Mouse (Mus musculus): Measurements from ENCODE around the gene Npm3.

Gene Npm3

DNA sequence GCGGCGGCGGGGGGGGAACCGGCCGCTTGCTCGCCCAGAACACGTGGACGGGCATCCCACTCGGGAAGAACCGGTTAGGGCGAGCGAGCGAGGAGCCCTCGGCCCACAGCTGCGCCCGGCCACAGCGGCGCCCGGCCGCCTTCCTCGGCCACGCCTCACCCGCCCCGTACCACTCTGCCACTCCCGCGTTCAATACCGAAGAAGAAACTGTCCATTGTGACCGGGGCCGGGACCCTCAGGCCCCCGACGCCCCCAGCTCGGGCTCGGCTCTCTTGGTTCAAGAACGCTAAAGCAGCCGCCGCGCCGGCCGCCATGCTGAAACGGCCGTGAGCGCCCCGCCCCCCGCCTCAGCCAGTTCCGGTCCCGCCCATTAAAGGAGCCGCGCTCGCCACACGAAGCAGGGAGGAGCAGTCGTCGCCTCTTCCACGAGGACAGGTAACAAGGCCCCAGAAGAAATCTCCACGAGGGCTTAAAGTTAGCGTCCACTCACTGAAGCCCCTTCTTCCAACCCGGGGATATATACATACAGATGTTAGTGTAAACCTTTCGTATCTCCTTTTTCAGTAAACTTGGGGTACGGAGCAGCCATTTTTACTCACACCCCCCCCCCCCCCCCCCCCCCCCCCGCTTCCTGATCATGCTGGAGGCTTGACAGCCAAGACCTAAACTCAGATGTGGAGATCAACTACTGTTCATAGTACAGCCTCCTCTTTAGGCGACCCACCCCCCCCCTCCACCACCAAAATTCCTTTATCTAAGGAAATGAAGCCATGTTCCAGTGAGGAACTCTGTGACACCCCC lies at the start of gene Npm3:
Npm3 (minus strand) TSS at position 349 of the 801 bp plus-strand sequence.
- peak; percentile 78 for ATAC-seq (ENCODE audit: low TSS enrichment)

DNA sequence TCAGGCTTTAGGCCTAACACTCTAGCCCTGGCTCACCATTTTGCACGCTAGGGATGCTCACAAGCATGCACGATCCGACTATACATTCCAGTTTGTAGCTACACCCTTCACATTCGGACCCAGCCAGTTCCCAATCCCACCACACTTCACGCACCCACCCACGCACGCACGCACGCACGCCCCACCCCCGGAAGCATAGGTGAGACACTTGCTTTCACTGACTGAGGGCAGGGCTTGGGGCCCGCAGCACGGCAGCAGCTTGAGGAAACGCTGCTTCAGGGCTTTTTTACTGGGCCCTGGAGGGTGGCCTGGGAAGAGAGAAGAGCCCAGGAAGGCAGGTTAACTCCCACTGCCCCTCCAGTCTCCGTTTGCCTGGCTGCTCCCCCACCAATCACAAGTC lies 47.5 kb upstream of the Npm3 start:
- no peak for ATAC-seq (ENCODE audit: low TSS enrichment)

DNA sequence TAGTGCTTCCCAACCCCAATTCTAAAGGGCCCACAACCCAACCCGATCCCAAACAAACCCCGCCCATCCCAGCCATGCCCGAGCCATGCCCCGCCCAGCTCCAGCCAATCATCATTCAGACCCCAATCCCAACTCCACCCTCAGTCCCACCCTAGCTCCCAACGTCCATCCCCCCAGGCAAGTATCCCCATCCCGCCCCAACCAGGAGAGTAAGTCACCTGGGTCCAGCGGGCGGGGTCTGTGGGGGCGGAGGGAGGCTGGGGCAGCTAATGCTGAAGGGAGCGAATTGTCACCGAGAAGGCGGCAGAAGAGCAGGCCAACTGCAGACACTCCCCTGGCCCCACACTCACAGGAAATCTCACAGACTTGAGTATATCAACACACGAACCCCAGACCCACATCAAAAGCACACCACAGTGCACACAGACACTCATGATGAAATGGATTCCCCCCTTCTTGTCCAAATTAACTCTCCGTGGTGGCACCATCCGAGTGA lies 46.7 kb upstream of the Npm3 start:
- ATAC-seq (ENCODE audit: low TSS enrichment) = no peak

DNA sequence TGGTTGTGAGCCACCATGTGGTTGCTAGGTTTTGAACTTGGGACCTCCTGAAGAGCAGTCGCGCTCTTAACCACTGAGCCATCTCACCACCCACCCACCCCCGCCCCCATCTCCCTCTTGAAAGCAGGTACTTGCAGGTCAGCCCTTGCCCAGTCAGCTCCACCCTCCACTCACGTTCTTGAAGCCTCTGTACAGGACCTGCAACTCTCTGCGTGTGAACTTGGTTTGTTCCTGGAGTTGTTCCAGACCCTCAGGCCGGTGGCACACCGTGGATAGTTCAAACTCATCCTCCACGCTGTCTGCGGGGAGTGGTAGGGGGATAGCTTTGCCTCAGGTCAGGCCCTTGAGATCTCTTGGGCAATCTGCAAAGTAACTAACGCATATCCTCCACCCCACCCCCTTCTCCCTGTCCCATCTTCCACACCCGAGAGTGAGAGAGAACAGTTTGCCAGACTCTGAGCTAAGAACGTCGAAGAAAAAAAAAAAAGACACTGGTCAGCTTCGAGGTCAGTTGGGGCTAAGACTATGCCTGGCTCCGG lies 46.1 kb upstream of the Npm3 start:
- ATAC-seq (ENCODE audit: low TSS enrichment) = no peak

DNA sequence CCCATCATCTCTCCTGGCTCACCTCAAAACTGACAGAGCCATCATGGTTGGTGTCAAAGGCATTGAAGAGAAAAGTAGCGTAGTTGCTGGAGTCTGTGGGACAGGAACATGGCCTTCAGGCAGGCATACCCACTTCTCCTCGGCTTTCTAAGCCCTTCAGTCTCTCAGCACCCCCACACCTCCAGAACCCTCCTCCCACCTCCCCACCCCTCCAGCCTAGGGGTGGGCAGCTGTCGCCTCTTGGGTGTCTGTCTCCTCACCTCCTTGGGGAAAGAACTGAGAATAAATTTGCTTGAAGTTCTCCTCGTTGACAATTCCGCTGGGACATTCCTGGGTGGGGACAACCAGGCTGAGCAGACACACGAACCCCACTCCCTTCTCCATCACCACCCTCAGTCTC lies 45.3 kb upstream of the Npm3 start:
- no peak for ATAC-seq (ENCODE audit: low TSS enrichment)

DNA sequence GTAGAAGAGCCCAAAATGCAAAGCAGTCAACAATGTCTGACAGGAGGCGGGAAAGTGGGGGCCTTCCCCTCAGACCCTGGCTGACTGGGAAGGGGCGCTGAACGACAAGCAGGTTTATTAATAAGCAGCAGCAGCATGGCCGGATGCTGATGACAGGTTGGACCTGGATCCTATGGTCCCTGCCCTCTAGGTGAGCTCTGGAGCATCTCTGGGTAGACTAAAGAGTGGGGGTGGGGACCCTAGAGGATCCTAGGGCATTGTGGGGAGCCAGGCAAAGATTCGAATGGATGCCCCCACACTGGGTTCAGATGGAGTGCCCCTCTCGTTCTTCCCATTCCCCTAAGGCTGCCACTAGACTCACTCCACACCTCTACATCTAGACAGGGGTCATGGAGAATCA lies 43.0 kb upstream of the Npm3 start:
- ATAC-seq (ENCODE audit: low TSS enrichment) = no peak

DNA sequence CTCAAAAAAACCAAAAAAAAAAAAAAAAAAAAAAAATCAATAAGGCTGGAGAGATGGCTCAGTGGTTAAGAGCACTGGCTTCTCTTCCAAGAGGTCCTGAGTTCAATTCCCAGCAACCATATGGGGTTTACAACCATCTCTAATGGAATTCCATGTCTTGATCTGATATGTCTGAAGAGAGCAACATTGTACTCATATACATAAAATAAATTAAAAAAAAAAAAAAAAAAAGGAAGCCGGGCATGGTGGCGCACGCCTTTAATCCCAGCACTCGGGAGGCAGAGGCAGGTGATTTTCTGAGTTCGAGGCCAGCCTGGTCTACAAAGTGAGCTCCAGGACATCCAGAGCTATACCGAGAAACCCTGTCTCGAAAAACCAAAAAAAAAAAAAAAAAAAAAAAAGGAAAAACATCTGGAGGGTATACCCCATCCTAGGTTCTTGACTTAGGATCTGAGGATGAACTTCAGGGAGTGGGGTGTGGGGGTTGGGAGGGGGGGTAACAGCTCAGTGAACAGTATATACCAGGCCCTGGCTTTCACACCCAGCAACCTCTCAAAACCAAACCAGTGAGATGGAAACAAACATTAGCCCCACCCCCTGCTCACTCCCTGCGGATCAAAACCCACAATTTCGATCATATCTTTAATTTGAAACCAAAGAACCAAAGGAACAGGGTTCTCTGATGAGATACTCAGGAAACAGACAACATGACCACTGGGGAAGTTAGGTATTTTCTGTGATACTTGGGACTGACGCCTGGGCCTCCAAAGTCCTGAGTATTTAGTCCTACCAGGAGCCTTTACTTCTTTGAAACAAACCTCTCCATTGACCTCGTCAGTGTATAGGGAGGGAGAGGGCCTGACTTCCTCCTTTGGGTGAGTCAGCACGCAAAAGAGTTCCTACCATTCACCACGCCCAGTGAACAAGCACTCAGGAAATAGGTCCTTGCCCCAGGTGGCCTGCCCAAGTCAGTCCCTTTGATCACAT lies 40.8 kb upstream of the Npm3 start:
- no peak for ATAC-seq (ENCODE audit: low TSS enrichment)

DNA sequence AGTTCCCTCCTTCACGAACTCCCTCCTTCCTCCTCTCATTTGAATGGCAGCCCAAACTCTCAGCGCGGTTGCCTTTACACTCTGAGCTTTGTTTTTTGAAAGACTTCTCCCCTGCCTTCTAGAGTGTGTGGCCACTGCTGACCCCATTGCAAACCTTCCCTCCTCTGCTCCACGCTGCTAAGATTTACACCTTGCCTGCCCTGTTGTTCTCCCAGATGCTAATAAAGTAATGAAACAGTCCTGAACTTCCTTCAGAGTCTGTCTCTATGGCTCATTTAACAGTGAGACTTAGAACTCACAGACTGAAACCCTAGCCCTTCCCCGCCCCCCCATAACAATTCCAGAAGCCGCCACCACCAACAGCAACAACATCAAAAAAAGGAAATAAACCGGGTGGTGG lies 40.0 kb upstream of the Npm3 start:
- no peak for ATAC-seq (ENCODE audit: low TSS enrichment)

DNA sequence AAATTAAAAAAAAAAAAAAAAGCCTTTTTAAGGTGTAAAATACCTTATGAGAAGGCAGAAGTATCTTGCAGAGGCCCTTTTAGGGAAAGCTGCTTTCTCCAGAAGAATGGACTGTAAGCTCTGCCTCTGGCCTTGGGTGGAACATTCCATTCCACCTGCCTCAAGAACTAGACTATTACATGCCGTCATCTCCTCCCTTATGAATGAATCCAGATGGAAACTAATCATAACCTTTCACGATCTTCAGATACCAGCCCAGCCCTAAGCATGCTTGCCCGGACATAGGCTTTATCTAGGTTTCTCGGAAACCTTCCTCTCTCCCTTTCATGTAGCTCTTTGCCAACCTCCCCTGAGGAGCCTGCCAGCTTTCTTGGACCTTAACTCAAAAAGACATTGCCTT lies 38.9 kb upstream of the Npm3 start:
- ATAC-seq (ENCODE audit: low TSS enrichment) = no peak

DNA sequence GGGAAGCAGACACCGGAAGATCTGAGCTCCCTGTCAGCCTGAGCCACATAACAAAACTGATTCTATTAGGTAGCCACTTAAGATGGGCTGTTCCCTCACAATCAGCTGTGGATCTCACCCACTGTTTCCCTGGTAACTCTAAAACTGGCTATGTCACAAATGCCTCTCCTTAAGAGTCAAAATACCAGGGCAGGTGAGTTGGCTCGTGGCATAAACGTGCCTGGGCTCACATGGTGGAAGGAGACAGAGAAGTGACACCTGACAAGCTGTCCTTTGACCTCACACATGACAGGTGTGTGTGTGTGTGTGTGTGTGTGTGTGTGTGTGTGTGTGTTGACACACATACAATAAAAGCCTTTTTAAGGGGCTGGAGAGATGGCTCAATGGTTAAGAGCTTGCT lies 38.1 kb upstream of the Npm3 start:
- ATAC-seq (ENCODE audit: low TSS enrichment) = no peak

DNA sequence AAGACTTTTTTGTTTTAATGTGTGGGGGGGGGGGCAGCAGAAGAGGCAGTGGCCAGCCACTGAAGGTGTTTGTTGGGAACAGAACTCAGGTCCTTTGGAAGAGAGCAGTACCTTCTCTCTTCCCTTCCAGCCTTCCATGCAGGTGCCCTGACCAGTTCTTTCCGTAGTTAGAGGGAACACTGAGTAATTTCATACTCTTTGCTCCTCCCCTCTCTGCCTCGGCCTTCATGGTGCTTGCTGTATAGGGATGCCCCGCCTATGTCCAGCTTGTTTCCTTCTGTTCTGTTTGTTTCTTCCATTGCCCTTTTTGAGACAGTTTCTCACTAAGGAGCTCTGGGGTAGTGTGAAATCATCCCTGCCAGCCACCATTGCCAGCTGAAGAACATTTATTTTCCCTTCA lies 36.1 kb upstream of the Npm3 start:
- no peak for ATAC-seq (ENCODE audit: low TSS enrichment)

DNA sequence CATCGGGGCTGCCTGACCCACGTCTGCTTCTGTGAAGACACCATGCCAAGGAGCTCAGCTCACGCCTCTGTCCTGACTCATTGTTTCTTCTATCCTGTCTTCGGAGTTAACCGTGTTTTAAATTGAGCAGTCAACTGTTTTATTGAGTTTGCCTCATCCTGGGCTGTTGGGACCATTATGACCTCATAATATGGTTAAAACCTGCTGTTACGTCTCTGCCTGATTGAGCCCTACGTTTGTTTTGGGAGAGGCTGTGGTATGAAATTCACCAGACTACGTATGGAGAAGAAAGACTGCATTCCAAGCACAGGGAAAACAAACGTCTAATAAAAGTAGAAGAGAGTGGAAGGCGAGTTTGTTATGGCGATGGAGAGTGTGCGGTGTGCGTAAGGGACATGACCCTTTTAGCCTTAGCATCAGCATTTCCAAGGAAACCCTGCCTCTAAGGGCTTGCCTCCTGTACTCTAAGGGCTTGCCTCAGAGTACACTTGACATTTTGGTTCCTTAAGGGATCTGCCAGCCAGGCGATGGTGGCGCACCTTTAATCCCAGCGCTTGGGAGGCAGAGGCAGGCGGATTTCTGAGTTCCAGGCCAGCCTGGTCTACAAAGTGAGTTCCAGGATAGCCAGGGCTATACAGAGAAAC lies 34.7 kb upstream of the Npm3 start:
- ATAC-seq (ENCODE audit: low TSS enrichment) = no peak

DNA sequence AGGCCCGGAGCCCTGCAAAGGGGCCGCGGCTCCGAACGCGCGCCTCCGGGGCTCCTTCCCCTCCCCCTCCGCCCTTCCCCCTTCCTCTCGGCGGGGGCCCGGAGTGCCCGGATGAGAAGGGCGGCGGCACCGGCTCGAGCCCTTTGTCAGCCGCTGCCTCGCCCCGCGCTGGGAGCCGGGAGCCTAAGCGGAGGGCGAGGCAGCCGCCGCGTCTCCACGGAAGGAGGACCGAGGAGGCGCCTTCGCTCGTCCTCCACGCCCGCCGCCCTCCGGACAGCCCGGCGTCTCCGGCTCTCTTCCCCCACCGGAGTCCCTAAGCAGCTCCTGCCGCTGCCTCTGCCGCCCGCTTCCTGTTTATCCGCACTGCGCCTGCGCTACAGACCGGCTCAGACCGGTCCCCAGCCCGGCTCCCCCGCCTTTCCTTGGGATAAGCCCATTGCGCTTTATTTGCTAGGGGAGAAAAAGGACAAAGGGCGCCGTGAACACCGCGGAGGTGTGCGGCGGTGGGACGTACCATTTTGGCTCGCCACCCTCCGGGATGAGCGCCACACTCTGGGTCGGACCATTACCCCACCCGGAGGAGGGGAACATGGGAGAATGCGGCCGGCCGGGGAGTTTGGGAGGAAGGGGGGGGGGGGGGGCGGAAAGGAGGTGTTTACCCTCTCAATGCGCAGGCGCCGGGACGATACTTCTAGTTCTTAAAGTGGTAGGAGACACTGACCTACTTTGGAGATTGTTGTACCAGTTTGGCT lies 34.0 kb upstream of the Npm3 start, which contains the start of gene Mgea5:
Mgea5 (minus strand) TSS at position 657 of the 752 bp plus-strand sequence.
- ATAC-seq (ENCODE audit: low TSS enrichment) = peak; percentile 94

DNA sequence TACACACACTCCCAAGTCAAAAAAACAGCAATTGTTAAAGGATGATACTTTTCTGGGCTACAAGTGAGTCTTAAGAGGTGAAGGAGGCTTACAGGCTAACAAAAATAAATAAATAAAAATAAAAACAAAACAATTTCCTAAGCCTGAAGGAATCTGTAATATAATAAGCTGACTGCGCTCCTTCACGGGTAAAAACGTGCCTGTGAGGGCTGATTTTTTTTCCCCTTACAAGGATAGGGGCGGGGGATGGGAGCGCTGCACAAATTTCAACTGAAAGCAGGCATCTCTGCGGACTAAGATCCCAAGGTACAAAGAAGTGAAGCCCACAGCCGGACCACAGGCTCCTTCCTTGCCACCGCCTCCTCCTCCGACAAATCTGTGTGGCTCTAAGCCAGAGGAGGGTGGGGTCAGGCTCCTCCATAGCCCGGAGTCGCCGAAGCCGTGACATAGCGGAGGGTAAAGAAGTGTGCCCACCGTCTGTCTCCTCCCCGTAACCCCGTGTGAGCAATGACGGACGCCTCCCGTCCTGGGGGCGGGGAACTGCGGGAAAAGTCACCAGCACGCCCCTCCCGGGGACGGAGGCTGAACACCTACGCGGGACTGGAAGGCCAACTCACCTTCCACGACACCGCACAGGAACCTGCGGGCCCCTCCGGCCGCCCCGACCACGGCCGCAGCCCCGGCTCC lies 33.1 kb upstream of the Npm3 start:
- peak; percentile 10; the same call in 1 of the 2 replicates for ATAC-seq (ENCODE audit: low TSS enrichment)

DNA sequence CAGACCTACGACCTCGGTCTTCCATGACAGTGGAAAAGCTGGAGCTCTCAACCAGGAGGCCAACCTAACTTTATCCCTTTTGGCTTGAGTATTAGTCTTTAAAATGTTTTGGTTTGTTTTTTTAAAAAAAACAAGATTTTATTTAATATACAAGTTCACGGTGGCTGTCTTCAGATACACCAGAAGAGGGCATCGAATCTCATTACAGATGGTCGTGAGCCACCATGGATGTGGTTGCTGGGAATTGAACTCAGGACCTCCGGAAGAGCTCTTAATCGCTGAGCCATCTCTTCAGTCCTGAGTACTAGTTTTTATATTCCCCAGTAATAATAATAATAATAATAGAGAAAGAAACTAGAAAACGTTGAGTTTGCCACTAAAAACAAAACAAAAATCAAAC lies 32.3 kb upstream of the Npm3 start:
- ATAC-seq (ENCODE audit: low TSS enrichment) = no peak

DNA sequence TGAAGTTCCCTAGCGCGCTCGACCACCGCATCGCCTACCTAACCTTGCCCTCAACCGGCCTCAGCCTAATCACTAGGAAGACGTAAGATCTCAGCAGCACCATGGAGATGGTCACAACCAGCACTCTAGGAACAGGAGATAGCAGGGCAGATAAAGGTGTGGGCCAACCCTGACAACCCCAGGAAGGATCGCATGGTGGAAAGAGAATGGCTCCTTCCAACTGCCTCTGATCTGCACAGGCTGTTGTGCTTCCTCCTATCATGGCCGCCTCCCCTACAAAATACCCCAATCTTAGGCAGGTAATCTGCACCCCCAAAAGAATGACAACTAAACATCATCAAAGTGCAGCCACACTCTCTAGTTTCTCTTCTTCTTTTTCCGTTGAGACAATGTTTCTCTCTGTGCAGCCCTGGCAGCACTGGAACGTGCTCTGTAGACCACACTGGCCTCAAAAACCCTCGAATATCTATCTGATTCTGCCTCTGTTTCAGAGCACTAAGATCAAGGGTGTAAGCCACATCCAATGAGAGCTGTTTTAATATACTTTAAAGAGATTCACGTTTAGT lies 31.0 kb upstream of the Npm3 start:
- ATAC-seq (ENCODE audit: low TSS enrichment) = no peak

DNA sequence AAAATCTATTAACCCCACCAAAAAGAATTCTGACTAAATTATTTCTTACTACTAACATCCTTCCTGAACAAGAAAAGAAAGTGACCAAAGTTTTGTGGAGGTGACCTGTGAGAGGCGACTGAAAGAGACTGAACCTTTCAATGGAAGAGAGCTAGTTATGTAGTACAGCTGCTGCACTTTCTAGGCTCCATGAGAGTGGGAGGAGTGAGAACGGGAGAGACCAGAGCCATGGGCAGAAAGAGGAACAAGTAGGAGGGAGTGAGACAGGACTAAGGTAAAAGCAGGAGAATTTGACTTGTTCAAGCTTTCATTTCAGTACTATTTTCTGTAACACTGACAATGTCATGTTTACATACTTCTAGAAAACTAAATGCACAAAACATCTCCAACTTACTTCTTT lies 26.1 kb upstream of the Npm3 start:
- ATAC-seq (ENCODE audit: low TSS enrichment) = peak; percentile 97

DNA sequence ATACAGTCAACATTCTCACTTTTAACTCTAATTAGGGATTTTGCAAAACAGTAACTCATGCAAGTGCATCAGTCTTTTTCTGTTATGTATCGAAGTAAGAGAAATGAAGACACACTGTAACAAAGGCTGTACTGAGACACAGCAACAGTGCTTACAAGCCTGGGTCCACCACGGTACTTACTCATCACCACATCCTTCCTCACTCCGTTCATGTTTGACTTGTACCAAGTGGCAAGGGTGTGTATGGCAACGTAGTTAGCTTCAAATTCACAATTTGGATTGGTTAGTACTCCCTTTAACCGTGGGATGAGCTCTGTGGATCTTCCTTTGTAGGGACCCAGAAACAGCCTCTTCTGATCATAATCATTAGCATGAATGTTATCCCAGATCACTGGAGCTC lies 22.1 kb upstream of the Npm3 start:
- no peak for ATAC-seq (ENCODE audit: low TSS enrichment)

DNA sequence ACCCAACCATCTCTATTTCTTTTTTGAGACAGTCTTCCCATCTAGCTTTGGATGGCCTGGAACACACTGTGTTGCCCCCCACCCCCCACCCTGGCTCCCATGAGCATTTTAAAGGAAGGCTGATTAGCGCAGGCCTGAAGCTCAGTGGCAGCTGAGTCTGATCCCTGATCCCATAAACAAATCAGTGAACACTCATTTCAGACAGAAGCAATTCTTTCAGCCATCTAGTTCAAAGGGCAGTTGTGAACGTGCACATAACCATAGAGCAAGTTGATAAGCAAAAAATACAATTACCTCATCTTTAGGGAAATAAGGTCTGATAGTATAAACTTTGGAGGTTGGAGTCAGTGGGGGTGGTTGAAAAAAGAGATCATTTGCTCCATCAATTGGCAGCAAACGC lies 11.4 kb upstream of the Npm3 start:
- ATAC-seq (ENCODE audit: low TSS enrichment) = no peak

DNA sequence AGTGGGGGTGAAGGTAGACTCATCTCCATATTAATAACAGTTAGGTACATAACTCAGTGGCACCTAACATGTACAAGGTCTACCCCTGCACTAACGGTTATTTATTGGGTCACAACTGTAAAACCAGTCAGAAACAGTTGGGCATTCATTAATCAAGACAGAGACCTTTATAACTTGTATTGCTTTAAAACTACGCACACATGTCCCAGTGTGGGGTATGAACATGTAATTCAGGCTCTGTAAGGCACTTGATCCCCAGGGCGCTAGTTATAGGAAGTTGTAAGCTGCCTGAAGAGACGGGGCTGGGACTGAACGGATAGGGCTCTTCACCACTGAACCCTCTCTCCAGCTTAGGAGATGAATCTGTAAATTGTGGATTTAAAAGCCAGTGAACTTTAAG lies 9.3 kb upstream of the Npm3 start:
- no peak for ATAC-seq (ENCODE audit: low TSS enrichment)
